Mouse (Mus musculus) v-Abl transformed pro-B cells (cell line): ENCODE results near the gene Ifitm3.
"Not testable (repeated sequence)": the region's sequence is repeated elsewhere in the genome, so short reads cannot be mapped to it uniquely, and the experiment has no call there.

Experiments
- in situ Hi-C, 2 experiments: fragments of 400-800 bp; cut with MboI; formaldehyde crosslinking; loops; one replicate each; pipeline ENCODE4 v1.15.1; 2025; ENCODE audit not compliant: unreplicated experiment in 2 of 2

Ifitm3 gene

DNA sequence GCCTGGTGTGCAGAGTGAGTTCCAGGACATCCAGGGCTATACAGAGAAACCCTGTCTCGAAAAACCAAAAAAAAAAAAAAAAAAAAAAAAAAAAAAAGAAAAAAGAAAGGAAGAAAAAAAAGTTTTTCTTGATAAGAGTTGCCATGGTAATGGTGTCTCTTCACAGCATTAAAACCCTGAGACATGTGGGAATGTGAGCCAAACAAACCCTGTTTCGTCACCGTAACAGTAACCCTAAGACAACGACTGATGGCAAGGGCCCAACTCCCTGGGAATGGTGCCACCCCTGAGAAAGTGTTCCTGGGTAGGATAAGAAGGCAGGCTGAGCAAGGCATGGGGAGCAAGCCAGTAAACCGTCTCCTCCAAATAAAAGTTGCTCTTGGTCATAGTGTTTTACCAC is 3.7 kb downstream of the Ifitm3 start:
- in situ Hi-C loops: no loop called here

DNA sequence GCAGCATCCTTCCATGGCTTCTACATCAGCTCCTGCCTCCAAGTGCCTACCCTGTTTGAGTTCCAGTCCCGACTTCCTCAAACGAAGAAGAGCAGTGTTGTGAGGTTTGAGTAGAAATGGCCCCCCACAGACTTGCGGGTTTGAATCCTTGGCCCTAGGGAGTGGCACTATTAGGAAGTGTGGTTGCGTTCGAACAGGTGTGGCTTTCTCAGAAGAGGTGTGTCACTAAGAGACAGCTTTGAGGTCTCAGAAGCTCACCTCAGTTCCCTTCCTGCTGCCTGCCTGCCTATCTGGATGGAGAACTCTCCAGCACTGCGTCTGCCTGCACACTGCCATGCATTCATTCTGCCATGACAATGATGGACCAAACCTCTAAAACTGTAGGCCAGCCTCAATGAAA is 4.1 kb downstream of the Ifitm3 start:
- in situ Hi-C loops: no loop called here

DNA sequence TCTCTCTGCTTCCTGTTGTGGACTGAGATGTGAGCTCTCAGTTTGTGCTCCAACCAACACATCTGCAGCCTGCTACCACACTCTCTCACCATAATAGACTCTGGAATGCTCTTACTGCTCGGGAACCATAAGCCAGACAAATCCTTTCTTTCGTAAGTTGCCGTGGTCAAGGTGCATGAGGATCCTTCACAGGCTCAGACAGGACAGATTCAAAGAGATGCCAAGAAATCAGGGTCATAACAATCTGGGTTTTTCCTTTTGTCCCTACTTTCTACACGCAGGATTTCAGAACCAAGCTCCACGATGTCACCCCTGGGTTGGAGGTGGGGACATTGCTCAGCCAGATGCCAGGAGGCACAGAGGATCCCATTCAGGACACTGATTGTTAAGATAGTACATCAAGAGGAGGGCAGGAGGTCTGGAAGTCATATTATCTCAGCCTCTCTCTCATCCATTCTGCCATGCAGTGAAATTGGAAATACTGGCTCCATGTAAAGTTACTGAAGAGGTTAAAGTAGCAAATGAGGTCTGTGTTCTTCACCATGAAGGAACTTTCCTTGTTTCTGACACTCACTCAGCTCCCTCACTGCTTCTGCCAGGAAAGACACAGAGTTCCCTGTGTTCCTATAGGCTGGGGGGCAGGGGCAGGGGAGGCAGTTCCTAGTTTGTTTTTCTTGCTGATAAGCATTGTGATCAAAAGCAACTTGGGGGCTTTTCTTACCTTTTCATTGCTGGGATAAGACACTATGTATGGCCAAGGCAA is 7.1 kb downstream of the Ifitm3 start:
- in situ Hi-C loops: no loop called here

DNA sequence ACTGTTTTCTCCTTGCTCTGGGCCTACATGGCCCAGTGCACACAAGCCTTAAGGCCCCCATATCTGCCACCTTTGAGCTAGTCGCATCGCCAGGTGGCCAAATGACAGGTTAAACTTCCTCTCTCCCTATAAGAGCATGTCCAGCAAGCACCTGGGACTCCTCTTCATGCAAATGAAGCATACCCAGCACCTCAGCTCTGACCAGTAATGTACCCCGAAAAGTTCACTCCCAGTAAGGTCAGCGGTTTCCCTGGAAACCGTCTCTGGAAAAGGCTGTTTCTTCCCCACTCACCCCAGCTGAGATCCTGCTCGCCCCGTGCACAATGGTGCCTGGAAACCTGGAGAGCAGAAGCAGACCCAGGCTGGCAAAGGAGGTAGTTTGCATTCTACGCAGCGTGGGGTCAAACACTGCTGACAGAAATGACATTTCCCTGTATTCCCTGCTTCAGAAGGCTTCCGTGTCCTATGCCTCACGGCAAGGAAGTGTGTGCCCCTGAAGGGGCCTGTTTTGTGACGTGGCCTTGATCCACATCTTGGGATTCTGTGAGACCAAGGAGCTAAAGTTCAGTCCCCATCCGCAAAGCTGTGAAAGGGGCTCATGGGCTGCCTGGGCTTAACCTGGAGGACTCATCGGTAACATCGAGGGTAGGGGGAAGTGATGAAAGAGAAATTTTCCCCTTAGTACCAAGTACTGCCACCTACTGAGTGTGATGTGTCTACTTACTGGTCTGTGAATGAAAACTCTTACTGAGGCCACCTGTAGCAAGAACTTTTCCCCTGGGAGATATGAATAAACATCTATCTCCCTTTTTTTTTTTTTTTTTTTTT is 9.5 kb downstream of the Ifitm3 start:
- in situ Hi-C loops: no loop called here

DNA sequence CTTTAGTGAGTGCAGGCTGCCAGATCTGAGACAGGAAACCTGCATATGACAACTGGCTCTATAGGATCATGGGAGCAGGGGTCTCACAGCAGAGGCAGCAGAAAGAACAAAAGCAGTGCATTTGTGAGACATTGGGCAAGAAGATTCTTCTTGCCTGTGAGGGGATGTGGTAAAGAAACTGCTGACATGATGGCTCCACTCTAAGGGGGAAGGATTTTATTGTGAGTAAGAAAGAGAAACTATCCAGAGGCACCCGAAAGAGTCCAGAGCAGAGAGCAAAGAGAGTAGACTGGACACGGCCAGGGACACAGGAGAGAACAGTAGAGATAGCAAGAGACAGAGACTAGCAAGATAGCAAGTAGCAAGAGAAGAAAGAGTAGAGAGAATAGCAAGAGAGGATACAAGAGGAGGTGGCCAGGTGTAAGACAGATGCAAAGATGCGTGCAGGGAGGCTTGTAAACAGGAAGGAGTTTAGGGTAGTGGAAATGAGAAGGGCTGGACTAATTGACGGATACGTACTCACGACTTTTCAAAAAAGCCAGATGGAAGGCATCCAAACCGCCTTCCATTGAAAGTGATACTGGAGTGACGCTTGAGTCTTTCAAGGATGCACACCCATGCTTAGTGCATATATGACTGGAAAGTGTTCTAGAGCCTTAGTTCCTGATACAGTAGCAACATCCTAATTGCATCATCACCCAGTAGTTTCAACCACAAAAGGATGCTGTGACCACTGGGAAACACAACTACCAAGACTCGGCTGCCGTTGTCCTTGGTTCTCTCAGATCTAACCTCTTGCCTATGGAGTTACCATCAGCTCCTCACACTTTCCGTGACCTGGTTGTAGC is 11.5 kb downstream of the Ifitm3 start:
- in situ Hi-C loops: loop anchor here in 1 of 2 experiments (5.0 kb wide), 1 partner anchor 42 kb away; the partner anchor contains the start of genes Gm45717 and Ifitm2

DNA sequence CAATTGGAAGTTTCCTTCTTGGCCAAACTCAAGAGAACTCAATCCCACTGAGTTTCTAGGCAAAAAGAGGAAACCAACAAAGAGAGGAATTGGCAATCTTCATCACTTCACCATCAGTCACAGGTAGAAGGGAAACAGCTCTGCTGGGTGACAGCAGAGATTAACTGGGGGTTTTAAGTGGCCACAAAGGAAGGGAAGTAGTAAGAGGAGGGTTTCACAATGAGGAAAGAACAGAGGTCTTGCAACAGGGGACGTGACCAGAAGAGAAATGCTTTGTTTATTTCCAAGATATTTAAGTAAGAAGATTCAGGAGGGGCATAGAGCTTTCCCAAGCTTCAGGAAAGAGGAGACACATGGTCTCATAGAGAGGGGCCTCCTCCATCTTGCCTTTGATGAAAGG is 12.8 kb downstream of the Ifitm3 start:
- in situ Hi-C loops: loop anchor here in 1 of 2 experiments (5.0 kb wide), 1 partner anchor 41 kb away; the partner anchor contains the start of genes Gm45717 and Ifitm2

DNA sequence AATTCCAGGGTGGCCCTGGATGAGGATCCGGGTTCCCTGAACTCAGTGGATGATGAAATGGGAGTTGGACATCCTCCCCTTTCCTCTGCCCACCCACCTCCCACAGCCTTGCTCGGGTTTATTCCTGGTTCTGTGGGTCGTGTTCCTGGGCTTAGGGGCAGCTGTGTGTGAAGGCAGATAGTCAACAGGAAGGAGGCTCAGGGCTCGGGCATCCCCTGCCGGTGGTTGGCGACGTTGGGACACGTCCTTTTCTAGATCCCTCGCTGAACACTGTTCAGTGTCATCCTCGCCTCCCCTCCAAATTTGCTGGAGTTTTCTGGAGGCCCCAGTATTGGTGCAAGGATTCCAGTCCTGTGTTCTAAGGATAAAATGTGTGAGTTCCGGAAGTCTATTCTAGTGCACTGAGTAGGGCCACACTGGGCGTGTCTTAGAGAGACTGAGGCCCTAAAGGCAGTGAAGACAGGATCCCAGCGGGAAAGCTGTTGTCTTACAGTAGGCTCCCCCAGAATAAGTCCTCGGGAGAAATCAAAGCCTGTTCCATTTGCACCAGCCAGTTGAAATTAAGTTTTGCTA is 19.4 kb downstream of the Ifitm3 start:
- in situ Hi-C loops: no loop called here

DNA sequence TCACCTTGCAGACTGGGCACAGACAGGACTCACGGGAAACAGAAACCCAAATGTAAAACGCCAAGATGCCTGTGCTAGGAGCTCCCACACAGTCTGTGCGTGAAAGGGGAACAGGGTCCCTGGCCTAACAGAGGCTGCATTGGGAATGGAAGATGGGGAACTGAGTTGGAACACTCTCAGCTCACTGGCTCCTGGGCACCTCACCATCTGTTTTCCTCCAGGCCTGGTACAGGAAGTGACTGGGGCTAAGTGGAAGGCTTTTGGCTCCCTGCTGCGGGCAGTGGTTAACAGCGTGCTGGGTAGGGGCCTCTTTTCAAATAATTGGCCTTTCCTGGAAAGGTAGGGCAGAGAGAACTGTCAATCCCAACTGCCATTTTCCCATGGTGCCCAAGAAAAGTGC is 19.9 kb downstream of the Ifitm3 start:
- in situ Hi-C loops: no loop called here

DNA sequence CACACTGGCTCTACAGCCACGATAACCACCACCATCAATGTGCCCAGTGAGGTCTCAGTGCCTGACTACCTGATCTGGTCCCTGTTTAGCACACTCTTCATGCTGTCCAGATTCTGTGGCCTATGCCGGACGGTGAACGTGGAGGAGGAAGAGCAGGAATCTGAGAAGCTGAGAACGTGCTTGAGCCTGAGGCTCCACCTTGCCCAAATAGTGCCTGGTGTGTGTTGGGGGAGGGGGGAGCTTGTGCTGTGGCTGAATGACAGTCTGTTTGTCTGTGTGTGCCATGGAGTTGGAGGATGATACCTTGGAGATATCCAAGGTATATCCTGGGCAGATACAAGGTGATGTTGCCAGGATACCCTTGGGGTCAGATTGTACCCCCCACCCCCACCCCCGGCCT is 20.4 kb downstream of the Ifitm3 start:
- in situ Hi-C loops: no loop called here

DNA sequence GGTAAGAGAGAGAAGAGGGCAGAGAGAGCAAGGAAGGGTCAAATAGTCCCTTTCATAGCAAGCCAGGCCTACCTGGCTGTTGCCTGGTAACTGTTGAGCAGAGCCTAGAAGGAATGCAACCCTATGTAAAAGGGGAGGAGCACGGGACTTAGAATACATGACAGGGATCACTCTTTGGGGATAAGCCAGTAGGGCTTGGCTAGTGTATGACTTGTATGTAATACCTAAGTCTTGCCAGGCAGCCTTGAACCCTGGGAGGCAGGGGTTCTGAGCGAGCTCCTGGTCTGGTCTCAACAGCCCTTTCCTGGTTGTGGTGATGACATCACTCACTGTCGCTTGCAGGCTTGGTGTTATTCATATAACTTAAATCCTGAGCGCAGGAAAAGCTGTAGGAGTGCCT is 21.5 kb downstream of the Ifitm3 start:
- in situ Hi-C loops: no loop called here

DNA sequence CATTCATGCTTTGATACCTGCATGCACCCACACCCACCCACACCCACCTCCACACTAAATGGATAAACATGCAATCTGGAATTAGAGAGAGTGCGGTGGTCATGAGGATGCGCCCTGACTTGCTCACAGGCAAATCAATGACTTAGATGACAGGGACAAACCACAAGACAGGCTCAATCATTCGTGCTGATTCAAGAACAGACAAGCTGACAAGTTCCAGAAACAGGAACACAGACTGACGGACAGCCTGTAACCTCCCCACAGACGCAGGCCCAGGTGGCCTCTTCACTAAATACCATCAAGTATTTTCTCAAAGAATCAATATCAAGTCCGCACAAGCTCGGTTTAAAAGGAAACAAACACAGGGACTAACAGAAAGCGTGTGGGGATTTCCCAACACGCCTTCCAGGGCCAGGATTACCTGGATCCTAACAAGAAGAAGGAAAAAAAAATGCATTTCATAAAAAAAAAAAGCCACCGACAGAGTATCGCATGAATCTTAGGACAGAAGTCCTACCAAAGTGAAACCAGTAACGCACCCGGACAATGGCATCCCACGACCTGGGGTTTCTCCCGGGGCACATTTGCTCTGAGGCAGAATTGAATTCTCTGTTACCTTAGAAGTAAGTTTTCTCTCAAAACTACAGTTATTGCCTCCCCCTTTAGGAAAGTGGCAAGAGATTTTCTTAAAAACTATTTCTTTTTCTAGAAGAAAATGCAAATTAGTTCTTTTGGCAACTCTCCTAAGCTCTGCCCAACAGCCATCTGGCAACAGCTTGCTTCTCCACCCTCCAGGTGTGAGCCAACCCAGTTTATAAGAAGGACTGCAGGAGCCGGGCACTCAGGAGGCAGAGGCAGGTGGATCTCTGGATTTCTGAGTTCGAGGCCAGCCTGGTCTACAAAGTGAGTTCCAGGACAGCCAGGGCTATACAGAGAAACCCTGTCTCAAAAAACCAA is 23.1 kb downstream of the Ifitm3 start:
- in situ Hi-C loops: no loop called here

DNA sequence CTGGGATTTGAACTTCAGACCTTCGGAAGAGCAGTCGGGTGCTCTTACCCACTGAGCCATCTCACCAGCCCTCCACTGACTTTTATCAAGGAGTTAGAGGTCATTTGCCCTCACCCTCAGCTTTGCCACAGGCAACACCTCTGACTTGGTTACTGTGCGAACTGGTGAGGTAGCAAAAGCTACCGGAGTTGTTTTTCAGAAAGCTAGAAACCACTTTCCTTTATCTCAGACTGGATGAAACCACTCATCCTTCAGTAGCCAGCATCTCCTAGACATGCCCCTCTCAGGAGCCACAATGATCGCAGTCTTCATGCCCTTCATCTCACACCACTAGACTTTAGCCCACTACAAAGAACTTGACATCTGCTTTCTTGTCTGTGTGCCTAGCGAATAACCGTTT is 27.6 kb downstream of the Ifitm3 start:
- in situ Hi-C loops: no loop called here

DNA sequence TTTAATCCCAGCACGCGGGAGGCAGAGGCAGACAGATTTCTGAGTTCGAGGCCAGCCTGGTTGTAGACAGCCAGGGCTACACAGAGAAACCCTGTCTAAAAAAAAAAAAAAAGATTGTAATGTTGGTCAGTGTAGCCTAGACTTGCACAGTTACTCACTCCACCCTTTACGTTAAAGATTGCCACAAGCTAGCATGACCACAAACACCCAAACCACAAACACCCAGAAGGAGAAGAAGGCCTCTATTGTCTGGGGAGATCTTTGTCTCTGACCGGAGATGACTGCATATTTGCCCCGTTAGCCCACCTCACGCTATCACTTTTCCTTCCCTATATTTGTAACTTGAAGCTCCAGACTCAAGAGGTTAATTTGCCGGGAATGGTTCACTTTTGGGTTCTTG is 28.9 kb downstream of the Ifitm3 start:
- in situ Hi-C loops: no loop called here

DNA sequence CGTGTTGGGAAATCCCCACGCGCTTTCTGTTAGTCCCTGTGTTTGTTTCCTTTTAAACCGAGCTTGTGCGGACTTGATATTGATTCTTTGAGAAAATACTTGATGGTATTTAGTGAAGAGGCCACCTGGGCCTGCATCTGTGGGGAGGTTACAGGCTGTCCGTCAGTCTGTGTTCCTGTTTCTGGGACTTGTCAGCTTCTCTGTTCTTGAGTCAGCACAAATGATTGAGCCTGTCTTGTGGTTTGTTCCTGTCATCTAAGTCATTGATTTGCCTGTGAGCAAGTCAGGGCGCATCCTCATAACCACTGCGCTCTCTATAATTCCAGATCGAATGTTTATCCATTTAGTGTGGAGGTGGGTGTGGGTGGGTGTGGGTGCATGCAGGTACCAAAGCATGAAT is 33.9 kb downstream of the Ifitm3 start:
- in situ Hi-C loops: not testable (repeated sequence)

DNA sequence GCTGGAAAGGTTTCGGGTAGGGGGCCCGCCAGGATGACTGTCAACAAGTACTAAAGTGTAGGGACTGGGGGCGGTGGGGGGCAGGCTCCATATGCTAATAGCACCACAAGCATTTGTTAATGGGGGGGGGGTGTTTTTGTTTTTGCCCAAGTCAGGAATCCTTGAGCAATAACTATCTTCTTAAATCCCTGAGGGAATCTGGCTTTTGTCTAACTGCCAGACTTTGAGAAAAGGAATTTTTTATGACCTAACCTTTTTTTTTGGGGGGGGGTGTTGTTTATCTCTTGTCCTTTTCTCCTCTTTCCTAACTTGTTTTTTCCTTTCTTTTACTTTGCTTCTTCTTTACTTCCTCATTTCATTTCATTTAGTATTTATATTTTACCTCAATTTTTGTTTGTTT is 35.1 kb downstream of the Ifitm3 start:
- in situ Hi-C loops: no loop called here

DNA sequence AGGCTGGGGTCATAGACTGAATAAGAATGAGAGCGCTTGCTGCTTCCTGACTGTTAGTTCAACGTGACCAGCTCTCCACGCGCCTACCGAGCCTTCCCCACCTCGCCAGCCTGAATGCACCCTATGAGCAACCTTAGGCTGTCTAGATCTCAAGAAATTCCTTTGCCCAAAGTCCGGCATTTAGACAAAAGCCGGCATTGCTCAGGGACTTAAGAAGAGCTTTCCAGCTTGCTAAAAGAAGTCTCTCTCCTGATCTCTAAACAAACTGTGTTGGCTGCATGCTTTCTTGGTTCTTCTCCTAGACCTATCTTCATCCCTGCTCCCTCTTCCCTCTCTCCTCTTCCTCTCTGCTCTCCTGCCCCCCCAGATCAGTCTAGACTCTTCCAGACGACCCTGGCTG is 35.6 kb downstream of the Ifitm3 start:
- in situ Hi-C loops: loop anchor here in 1 of 2 experiments (25.0 kb wide), 1 partner anchor 212 kb away; the partner anchor contains the start of genes Hras and Lrrc56

DNA sequence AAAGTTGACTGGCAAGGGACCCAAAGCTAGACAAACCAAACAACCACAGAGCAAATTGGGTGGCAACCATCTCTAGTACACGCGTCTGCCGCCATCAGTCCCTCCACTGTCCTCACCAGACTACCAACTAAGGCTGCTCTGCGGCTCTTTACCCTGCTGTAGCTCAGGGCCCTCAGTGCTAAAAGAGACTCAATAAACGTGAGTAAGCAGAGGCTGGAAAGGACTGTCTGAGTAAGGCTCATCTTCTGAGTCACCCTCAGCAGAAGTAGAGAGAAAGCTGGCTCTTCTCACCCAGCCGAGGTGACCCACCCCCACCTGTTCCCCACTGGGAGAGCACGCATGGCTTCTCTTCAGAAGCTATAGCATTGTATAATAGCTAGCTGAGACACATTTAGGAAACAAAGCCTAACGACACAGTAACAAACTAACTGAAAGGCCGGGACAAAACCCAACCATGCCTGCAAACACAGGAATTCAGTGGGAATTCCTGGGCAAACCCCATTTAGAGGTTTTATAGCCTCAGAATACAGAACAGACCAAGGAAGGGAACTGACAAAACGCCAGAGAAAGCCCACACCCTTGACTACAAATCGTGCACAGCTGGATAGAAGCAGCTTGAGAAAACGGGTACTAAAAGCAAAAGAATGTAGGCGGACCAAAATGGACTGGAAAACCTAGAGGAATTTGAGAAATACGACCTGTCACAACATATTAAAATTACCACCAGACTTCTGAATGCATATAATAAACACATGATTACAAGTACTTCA is 37.0 kb downstream of the Ifitm3 start:
- in situ Hi-C loops: loop anchor here in 1 of 2 experiments (25.0 kb wide), 1 partner anchor 214 kb away; the partner anchor contains the start of genes Hras and Lrrc56

DNA sequence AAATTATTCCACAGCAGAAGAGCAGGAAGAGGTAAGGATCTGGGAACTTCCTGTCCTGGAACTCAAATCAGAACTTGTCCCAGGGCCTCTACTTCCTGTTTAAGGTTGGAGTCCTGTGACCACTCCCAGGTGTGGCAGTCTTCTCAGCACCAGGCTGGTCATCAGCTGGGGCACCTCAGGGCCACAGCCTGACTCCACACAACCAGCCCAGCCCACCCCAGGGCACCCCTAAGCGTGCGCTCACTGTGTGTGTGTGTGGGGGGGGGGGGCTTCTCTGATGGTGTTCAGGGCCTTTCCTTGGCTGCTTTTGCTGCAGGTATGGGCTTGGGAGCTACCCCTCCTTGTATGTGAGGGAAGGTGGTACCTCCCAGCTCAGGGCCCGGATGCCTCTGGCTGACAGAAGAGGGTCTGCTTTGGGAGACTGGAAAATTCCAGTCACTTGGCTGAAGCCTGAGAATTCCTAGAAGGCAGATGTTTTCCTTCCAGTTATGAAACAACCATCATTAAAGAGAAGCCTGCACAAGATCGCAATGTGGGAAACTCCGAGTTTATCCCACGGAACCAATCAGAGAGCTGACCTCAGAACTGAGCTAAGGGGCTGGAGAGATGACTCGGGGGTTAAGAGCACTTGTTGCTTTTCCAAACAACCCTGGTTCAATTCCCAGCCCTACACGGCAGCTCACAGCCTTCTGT is 38.9 kb downstream of the Ifitm3 start:
- in situ Hi-C loops: loop anchor here in 1 of 2 experiments (25.0 kb wide), 1 partner anchor 216 kb away; the partner anchor contains the start of genes Hras and Lrrc56
